In the genomic region with DNA sequence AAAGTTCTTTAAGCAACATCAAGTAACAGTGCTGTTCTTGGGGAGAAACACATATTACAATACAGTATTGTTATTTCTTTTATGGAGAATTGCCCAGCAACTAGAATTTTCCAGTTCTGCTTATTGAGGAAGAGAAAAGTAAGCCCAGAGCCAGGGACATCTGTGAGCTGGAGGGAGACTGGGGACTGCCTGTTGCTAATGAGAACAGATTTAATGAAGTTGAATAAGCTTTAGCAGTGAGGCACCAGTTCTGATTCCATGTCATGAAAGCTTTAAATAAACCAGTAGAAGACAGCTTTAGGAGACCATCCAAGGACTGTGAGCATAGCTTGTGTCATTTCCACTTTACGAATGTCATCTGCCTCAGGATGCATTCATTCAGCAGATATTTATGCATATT, we compare ENCODE assay signal across 11 mouse cellular contexts.
"Had no signal": no experiment of that assay in that cellular context is flagged by ENCODE, and none has a peak within 500 bp of the region (broad histone marks: within the 10 kb centered on the region; RNA-seq: fewer than 3 reads in every experiment).

No protein-coding gene starts in this region.

- DNase-seq: gastrocnemius, postnatal 14 days; gastrocnemius, postnatal 36 days; heart, adult 2 months; heart, postnatal 14 days; heart, postnatal 36 days; kidney, adult 11 months; kidney, adult 2 months; kidney, adult 9 months; kidney, postnatal 14 days; kidney, postnatal 36 days; left cerebral cortex, postnatal 4 days had no signal
